Mouse (Mus musculus) midbrain, embryonic 10.5 days (tissue): Measurements from ENCODE around the gene Zfp513. TPM values are rescaled to one million over a fixed set of nuclear protein-coding genes. Genes with fewer than 3 reads are reported as not detected.

ENCODE experiments used
- DNase-seq: peaks from one replicate; pipeline ENCODE4 v3.0.0-alpha.2; 2017; ENCODE audit warnings: low spot score
- H3K27ac ChIP-seq: fragments of 300-500 bp; sonication (generic); replicated peaks from 2 replicates; pipeline ENCODE4 v1.5.1; 2016; ENCODE audit warnings: mild to moderate bottlenecking
- H3K27me3 ChIP-seq: fragments of 300-500 bp; sonication (generic); 2 replicates; pipeline ENCODE4 v1.6.1; 2016; ENCODE audit warnings: low read depth, mild to moderate bottlenecking; ENCODE audit not compliant: poor library complexity, severe bottlenecking
- H3K36me3 ChIP-seq: fragments of 300-500 bp; sonication (generic); 2 replicates; pipeline ENCODE4 v1.6.1; 2016; ENCODE audit warnings: mild to moderate bottlenecking, moderate library complexity
- H3K4me1 ChIP-seq: fragments of 300-500 bp; sonication (generic); 2 replicates; pipeline ENCODE4 v1.6.1; 2016
- H3K4me3 ChIP-seq: fragments of 300-500 bp; sonication (generic); 2 replicates; pipeline ENCODE4 v1.5.1; 2016; ENCODE audit warnings: mild to moderate bottlenecking, moderate library complexity
- H3K9me3 ChIP-seq: fragments of 300-500 bp; sonication (generic); replicated peaks from 2 replicates; pipeline ENCODE4 v1.6.1; 2016; ENCODE audit warnings: mild to moderate bottlenecking
- WGBS: fragments of 180-500 bp; shearing (Covaris S2); methylation state at CpG from one replicate; pipeline ENCODE4 v1.1.7; 2016; 5-methylcytosine and 5-hydroxymethylcytosine counted together
- polyA plus RNA-seq: library from polyadenylated mRNA; unstranded; fragments of >200 nt; fragmentation: Nextera tagmentation; extraction: Ambion mirVana; gene quantifications from 2 replicates; pipeline ENCODE4 v1.2.1, GENCODE M21; 2016

Gene Zfp513
- polyA plus RNA-seq, 1 experiment from 2014 or later: 11.5 TPM

- Histone ChIP-seq H3K27me3 (no peaks in the 10 kb centered on the region), H3K4me1 (peaks cover 37% of the 10 kb centered on the region), H3K9me3 (peaks cover 6% of the 10 kb centered on the region), H3K36me3 (peaks cover 82% of the 10 kb centered on the region), H3K4me3 (no peak overlapping the region), H3K27ac (no peak overlapping the region)
- DNase-seq: no peak
- 87% methylated on average over 5 of the region's 5 CpGs for WGBS
Observed at GRCm38 (mm10) chr5:31198616-31199320, 3.3 kb downstream of the Zfp513 start.

- Histone ChIP-seq H3K27me3 (no peaks in the 10 kb centered on the region), H3K36me3 (peaks cover 76% of the 10 kb centered on the region), H3K4me3 (no peak overlapping the region), H3K9me3 (peaks cover 6% of the 10 kb centered on the region), H3K4me1 (peaks cover 37% of the 10 kb centered on the region), H3K27ac (no peak overlapping the region)
- DNase-seq: no peak
- 90% methylated on average over 9 of the region's 9 CpGs for WGBS
Observed at GRCm38 (mm10) chr5:31198170-31198569, 3.9 kb downstream of the Zfp513 start.

DNA sequence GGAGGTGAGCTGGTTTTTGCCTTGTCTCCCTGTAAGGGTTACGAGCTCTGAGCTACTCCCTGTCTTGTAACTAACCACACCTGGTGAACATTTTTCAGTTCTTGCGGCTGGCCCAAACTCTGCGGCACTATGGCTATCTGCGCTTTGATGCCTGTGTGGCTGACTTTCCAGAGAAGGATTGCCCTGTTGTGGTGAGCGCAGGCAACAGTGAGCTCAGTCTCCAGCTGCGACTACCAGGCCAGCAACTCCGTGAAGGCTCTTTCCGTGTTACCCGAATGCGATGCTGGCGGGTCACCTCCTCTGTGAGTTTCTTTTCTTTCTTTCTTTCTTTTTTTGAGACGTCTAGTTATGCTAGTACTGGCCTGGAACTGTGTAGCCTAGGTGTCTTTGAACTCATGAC is 5.0 kb downstream of the Zfp513 start:
- no peak overlapping the region for H3K4me3 ChIP-seq
- H3K9me3 ChIP-seq: peaks cover 6% of the 10 kb centered on the region
- peaks cover 68% of the 10 kb centered on the region for H3K36me3 ChIP-seq
- H3K27me3 ChIP-seq: no peaks in the 10 kb centered on the region
- no peak for DNase-seq
- peaks cover 34% of the 10 kb centered on the region for H3K4me1 ChIP-seq
- WGBS: 95% methylated on average over 12 of the region's 12 CpGs
- H3K27ac ChIP-seq: no peak overlapping the region

DNA sequence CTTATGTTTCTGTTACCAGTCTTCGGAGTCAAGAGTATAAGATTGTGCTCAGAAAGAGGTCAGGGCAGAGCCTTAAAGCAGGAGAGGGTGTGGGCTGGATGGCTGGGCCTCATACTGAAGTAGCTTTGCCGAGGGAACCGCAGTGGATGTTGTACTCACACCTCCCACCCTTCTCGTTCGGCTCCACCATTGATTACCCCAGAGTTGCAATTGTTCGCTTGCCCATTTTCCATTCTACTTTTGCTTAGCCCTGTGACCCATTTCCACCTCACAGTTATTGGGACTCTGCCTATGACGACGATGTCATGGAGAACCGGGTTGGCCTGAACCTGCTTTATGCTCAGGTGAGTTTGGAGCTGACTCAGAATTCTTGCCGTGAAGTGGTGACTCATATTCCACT is 5.9 kb downstream of the Zfp513 start:
- Histone ChIP-seq H3K4me1 (peaks cover 37% of the 10 kb centered on the region), H3K9me3 (peaks cover 6% of the 10 kb centered on the region), H3K4me3 (0 out of 2 replicates have a peak overlapping the region, but pooled peaks have one; percentile 4), H3K27me3 (no peaks in the 10 kb centered on the region), H3K36me3 (peaks cover 73% of the 10 kb centered on the region), H3K27ac (no peak overlapping the region)
- 95% methylated on average over 10 of the region's 10 CpGs for WGBS
- no peak for DNase-seq

DNA sequence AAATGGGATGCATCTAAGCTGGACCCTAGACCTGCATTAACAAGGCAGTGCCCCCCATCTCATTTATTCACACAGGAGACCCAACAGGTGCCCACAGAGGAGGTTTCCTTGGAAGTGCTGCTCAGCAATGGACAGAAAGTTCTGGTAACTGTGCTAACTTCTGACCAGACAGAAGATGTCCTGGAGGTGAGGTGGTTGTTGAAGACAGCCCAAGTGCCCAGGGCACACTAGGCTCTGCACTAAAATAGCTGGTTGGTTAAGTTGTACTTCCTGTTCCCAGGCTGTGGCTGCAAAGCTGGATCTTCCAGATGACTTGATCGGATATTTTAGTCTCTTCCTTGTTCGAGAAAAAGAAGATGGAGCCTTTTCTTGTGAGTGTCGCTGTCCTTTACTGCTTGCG is 6.4 kb downstream of the Zfp513 start:
- Histone ChIP-seq H3K36me3 (peaks cover 76% of the 10 kb centered on the region), H3K9me3 (peaks cover 6% of the 10 kb centered on the region), H3K27me3 (no peaks in the 10 kb centered on the region), H3K27ac (no peak overlapping the region), H3K4me1 (peaks cover 32% of the 10 kb centered on the region), H3K4me3 (no peak overlapping the region)
- no peak for DNase-seq
- 92% methylated on average over 4 of the region's 4 CpGs for WGBS

DNA sequence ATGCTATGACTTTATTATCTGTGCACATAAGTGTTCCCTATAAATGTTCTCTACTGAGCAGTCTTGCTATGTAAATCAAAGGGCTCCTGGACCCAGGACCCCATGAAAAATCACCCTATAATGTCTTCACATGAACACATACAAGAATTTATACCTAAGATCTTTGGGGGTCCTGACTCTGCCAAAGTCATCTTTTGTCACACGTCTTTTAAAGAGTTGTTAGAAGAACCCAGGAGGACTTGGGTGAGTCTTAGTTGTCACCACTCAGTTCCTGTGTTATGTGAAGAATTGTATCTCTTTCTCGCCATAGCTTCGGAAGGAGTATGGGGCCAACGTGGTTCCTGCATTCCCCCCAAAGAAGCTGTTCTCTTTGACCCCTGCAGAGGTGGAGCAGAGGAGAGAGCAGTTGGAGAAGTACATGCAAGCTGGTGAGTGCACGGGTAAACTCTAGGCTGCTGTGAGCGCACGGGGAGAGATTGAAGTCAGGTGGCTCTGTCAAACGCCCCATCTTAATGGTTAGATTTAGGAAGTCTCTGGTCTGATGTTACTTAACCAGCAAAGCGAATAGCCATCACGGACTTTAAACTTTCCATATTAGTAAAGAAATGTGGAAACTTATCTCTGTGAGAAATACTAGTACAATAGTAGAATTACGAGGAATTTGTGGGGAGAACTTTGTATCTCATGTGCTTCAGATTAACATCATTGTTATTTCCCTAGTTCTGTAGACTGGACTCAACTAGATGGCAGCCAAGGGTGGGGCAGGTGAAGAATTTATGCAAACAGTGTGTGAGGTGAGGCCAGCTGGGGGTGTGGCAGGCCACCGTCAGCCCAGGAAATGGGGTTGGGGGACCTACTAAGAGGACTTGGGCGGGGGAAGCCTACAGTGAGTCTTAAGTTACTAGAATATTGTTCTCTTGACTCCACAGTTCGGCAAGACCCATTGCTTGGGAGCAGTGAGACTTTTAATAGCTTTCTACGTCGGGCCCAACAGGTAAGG is 7.3 kb downstream of the Zfp513 start:
- no peaks in the 10 kb centered on the region for H3K9me3 ChIP-seq
- peaks cover 25% of the 10 kb centered on the region for H3K4me1 ChIP-seq
- no peak for DNase-seq
- WGBS: 92% methylated on average over 16 of the region's 16 CpGs
- H3K27me3 ChIP-seq: no peaks in the 10 kb centered on the region
- H3K36me3 ChIP-seq: peaks cover 76% of the 10 kb centered on the region
- no peak overlapping the region for H3K27ac ChIP-seq
- peak overlapping the region; percentile 93 for H3K4me3 ChIP-seq

DNA sequence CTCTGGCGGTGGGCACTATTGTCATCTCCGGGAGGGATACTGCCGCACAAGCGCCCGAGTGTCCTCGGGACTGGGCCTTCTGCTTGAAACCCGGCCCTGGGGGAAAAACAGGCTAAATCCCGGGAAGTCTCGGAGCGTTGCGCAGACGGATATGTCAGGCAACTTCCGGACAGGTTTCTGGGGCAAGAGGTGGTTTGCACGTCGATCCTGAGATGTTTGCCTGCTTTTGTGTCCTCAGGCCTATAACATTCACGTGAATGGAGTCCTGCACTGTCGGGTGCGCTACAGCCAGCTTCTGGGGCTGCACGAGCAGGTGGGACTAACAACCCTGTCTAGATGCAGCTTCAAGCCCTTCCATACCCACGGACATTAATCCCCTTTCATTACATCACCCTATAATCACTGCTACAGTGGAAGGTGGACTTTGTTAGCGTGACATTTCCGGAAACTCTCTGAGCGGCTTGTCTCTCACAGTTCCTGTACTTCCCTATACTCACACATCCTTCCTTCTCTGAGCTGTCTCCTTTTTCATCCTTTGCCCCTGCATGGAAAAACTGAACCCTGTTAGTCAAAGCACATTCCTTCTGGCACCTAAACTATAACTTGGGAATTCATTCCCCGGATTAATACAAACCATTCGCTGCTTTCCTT is 8.3 kb downstream of the Zfp513 start:
- no peaks in the 10 kb centered on the region for H3K9me3 ChIP-seq
- H3K4me1 ChIP-seq: peaks cover 25% of the 10 kb centered on the region
- WGBS: 14% methylated on average over 25 of the region's 25 CpGs
- H3K4me3 ChIP-seq: peak overlapping the region; percentile 93
- no peak for DNase-seq
- no peaks in the 10 kb centered on the region for H3K27me3 ChIP-seq
- H3K36me3 ChIP-seq: peaks cover 75% of the 10 kb centered on the region
- H3K27ac ChIP-seq: peak overlapping the region; percentile 88

- Histone ChIP-seq H3K36me3 (peaks cover 75% of the 10 kb centered on the region), H3K27me3 (no peaks in the 10 kb centered on the region)
- WGBS: under 1% methylated on average over 48 of the region's 48 CpGs
Observed at GRCm38 (mm10) chr5:31192939-31193630, 9.0 kb downstream of the Zfp513 start, which contains the start of the genes Snx17 and Eif2b4. Gene Snx17 (plus strand): TSS chr5:31193227. Gene Eif2b4 (minus strand): TSS chr5:31193430.

DNA sequence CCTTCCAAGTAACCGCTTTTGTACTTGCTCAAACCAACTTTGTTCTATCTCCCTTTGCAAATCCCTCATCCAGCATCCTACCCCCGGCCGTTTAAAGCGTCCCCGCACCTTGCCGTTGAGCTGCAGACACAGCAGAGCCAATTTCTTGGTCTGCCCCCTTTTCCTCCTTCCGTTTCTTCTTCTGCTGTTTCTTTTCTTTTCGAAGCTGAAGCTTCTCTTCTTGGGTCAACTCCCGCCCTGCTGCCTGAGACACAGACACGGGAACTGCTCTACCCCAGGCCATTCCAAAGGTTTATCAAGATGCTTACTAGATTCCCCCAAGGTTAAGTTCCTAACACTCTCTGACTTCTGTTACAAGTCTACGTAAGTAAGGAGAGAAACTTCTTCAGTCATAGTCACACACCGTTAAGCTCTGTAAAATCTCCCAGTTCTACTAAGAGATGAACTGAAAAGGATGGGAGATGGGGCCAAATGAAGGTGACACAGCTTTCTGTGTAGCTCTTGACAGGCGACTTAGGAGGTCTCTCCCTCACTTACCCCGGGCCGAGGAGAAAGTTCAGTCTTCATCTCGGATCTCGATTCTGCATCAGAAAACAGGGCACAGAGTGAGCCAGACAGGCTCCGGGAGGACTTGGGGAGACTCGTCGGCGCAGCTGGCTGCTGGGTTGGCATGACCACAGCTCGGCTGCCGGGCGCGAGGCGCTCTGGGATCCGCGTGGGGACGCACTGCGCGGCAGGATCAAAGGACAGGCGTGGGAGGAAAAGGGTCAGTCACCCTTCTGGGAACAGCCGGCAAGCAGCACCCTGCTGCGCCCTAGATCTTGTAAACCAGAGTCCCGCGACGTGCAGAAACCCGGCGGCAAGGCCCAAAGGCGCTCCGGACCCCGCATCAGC is 9.8 kb downstream of the Zfp513 start:
- H3K27me3 ChIP-seq: no peaks in the 10 kb centered on the region
- peaks cover 25% of the 10 kb centered on the region for H3K4me1 ChIP-seq
- peak overlapping the region; percentile 88 for H3K27ac ChIP-seq
- H3K4me3 ChIP-seq: peak overlapping the region; percentile 93
- H3K9me3 ChIP-seq: no peaks in the 10 kb centered on the region
- no peak for DNase-seq
- H3K36me3 ChIP-seq: peaks cover 75% of the 10 kb centered on the region
- 18% methylated on average over 42 of the region's 42 CpGs for WGBS

More at GRCm38 (mm10) chr5:31192939-31193630, 9.0 kb downstream of the Zfp513 start, which contains the start of the genes Snx17 and Eif2b4:
- peak; percentile 99 for DNase-seq
- Histone ChIP-seq H3K4me3 (peak within 1 kb of the TSS; percentile 93), H3K9me3 (no peaks in the 10 kb centered on the region), H3K27ac (peak within 1 kb of the TSS; percentile 88), H3K4me1 (peaks cover 25% of the 10 kb centered on the region)

- no peak overlapping the region for H3K27ac ChIP-seq
- no peak overlapping the region for H3K4me3 ChIP-seq
- H3K4me1 ChIP-seq: peaks cover 25% of the 10 kb centered on the region
- no peaks in the 10 kb centered on the region for H3K9me3 ChIP-seq
- DNase-seq: no peak
- WGBS: 92% methylated on average over 9 of the region's 9 CpGs
- H3K36me3 ChIP-seq: peaks cover 60% of the 10 kb centered on the region
- H3K27me3 ChIP-seq: no peaks in the 10 kb centered on the region
Observed at GRCm38 (mm10) chr5:31190201-31190600, 11.9 kb downstream of the Zfp513 start.

GRCm38 (mm10) chr5:31188223-31188840 is 13.8 kb downstream of the Zfp513 start:
- Histone ChIP-seq H3K36me3 (peaks cover 50% of the 10 kb centered on the region), H3K27me3 (no peaks in the 10 kb centered on the region), H3K27ac (no peak overlapping the region), H3K4me1 (peaks cover 12% of the 10 kb centered on the region), H3K9me3 (no peaks in the 10 kb centered on the region), H3K4me3 (no peak overlapping the region)
- WGBS: 86% methylated on average over 4 of the region's 4 CpGs
- DNase-seq: no peak
